Mouse (Mus musculus): ENCODE data around the gene Frs3. TPM values are rescaled to one million over a fixed set of nuclear protein-coding genes. Genes with fewer than 3 reads are reported as not detected.

Gene Frs3
- polyA plus RNA-seq, 1 experiment, result 28.9 TPM

DNA sequence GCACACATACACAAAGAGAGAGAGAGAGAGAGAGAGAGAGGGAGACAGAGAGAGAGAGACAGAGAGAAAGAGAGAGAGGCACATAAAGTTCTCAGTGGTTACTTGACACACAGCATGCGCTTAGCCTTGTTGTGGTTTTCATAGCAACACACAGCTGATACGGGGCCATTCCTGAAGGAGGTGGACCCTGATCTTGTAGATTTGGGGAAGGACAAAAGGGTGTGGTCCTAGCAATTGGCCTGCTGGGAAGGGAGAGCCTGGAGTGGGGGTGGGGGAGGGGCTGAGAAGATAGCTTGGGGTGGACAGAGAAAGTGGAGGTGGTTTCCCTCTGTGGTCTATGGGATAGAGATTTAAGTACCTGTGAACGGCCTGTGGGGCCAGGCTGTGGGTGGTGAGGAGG lies 21.2 kb downstream of the Frs3 start:
- no peaks in the 10 kb centered on the region for H3K27me3 ChIP-seq (replicated peaks; ENCODE audit: control insufficient read depth, insufficient read depth, low read length)
- TF ChIP-seq CTCF (conservative IDR thresholded peaks at IDR 0.05; ENCODE audit: insufficient read depth, insufficient read length, low read depth, low read length), result no peak
- no peak for TF ChIP-seq POLR2A (IDR thresholded peaks at IDR 0.05; ENCODE audit: low read depth, low read length)
- WGBS, result 77% methylated on average over 3 of the region's 3 CpGs

DNA sequence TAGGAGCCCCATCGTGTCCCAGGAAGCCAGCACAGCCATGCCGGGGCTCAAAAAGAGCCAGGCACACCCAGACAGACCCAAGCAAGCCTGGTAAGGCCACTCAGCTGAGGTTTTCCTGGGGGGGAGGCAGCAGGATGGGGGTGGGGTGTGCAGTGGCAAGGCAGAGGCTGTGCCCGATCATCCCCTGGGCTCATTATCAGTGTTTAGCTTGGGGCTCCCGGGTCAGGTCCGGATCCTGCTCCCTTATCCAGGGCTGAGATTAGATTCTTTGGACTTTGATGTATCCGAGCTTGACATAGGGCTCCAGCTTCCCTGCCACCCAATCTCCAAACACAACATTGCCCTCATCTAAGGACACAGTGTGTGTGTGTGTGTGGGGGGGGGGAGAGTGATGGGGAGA lies 23.1 kb downstream of the Frs3 start:
- Histone ChIP-seq H3K27me3 (replicated peaks; ENCODE audit: control insufficient read depth, insufficient read depth, low read length) (no peaks in the 10 kb centered on the region), H3K36me3 (ENCODE audit: control insufficient read depth, insufficient read depth, low read length) (no peaks in the 10 kb centered on the region), H3K4me1 (ENCODE audit: control insufficient read depth, insufficient read depth, low read length) (0 out of 2 replicates have a peak, but pooled peaks cover 2% of the 10 kb centered on the region), H3K27ac (ENCODE audit: insufficient read depth, low read depth, low read length) (no peak overlapping the region), H3K4me3 (ENCODE audit: insufficient read depth, low read depth, low read length) (no peak overlapping the region)
- no peak for DNase-seq
- TF ChIP-seq POLR2A (IDR thresholded peaks at IDR 0.05; ENCODE audit: low read depth, low read length) (no peak), CTCF (conservative IDR thresholded peaks at IDR 0.05; ENCODE audit: insufficient read depth, insufficient read length, low read depth, low read length) (no peak)
- WGBS, result 76% methylated on average over 6 of the region's 6 CpGs

More for the DNA sequence above, 21.2 kb downstream of the Frs3 start:
- no peak overlapping the region for H3K27ac ChIP-seq (ENCODE audit: insufficient read depth, low read depth, low read length)
- no peak overlapping the region for H3K4me3 ChIP-seq (ENCODE audit: insufficient read depth, low read depth, low read length)
- no peak for DNase-seq
- H3K36me3 ChIP-seq (ENCODE audit: control insufficient read depth, insufficient read depth, low read length), result no peaks in the 10 kb centered on the region
- 0 out of 2 replicates have a peak, but pooled peaks cover 2% of the 10 kb centered on the region for H3K4me1 ChIP-seq (ENCODE audit: control insufficient read depth, insufficient read depth, low read length)

DNA sequence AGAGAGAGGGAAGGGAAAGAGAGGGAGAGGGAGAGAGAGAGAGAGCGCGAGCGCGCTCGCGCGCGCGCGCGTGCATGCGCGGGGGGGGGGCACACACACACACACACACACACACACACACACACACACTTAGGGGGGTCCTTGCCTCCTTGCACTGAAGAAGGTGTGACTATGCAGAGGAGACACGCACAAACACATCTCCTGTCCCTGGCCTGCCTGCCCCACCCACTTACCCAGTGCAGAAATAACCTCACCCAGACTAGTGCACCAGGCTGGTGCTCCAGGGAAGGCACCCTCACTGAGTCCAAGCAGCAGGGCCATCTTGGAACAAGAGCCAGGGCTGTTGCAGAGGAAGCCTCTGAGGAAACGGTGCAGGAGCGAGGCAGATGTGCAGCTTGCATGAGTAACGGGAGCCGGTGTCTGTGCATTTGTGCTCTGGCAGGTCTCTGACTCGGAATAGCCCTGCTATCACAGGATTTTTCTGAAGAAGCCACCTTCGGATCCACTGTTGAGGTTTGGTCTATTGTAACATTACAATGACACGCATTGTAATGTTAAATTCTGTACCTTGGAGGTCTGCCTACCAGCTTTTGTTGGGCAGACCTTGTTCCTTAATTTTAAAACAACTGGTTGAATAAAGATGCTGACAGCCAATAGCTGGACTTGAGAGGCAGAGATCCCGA lies 24.2 kb downstream of the Frs3 start:
- Histone ChIP-seq H3K27me3 (replicated peaks; ENCODE audit: control insufficient read depth, insufficient read depth, low read length) (no peaks in the 10 kb centered on the region), H3K27ac (ENCODE audit: insufficient read depth, low read depth, low read length) (no peak overlapping the region), H3K36me3 (ENCODE audit: control insufficient read depth, insufficient read depth, low read length) (no peaks in the 10 kb centered on the region), H3K4me3 (ENCODE audit: insufficient read depth, low read depth, low read length) (no peak overlapping the region), H3K4me1 (ENCODE audit: control insufficient read depth, insufficient read depth, low read length) (no peaks in the 10 kb centered on the region)
- DNase-seq, result no peak
- WGBS, result 53% methylated on average over 22 of the region's 22 CpGs
- TF ChIP-seq CTCF (conservative IDR thresholded peaks at IDR 0.05; ENCODE audit: insufficient read depth, insufficient read length, low read depth, low read length), result no peak
- no peak for TF ChIP-seq POLR2A (IDR thresholded peaks at IDR 0.05; ENCODE audit: low read depth, low read length)

- 60% methylated on average over 3 of the region's 3 CpGs for WGBS
- Histone ChIP-seq H3K4me1 (ENCODE audit: control insufficient read depth, insufficient read depth, low read length) (no peaks in the 10 kb centered on the region), H3K27me3 (replicated peaks; ENCODE audit: control insufficient read depth, insufficient read depth, low read length) (no peaks in the 10 kb centered on the region), H3K27ac (ENCODE audit: insufficient read depth, low read depth, low read length) (no peak overlapping the region), H3K4me3 (ENCODE audit: insufficient read depth, low read depth, low read length) (no peak overlapping the region), H3K36me3 (ENCODE audit: control insufficient read depth, insufficient read depth, low read length) (no peaks in the 10 kb centered on the region)
- TF ChIP-seq CTCF (conservative IDR thresholded peaks at IDR 0.05; ENCODE audit: insufficient read depth, insufficient read length, low read depth, low read length), result no peak
- no peak for TF ChIP-seq POLR2A (IDR thresholded peaks at IDR 0.05; ENCODE audit: low read depth, low read length)
- no peak for DNase-seq
Measured at GRCm38 (mm10) chr17:47715037-47715436, 26.2 kb downstream of the Frs3 start.

GRCm38 (mm10) chr17:47721183-47721582 lies 32.4 kb downstream of the Frs3 start:
- DNase-seq, result no peak
- Histone ChIP-seq H3K4me3 (ENCODE audit: insufficient read depth, low read depth, low read length) (no peak overlapping the region), H3K27me3 (replicated peaks; ENCODE audit: control insufficient read depth, insufficient read depth, low read length) (no peaks in the 10 kb centered on the region), H3K27ac (ENCODE audit: insufficient read depth, low read depth, low read length) (no peak overlapping the region), H3K4me1 (ENCODE audit: control insufficient read depth, insufficient read depth, low read length) (no peaks in the 10 kb centered on the region), H3K36me3 (ENCODE audit: control insufficient read depth, insufficient read depth, low read length) (no peaks in the 10 kb centered on the region)
- 76% methylated on average over 4 of the region's 4 CpGs for WGBS
- TF ChIP-seq CTCF (conservative IDR thresholded peaks at IDR 0.05; ENCODE audit: insufficient read depth, insufficient read length, low read depth, low read length) (no peak), POLR2A (IDR thresholded peaks at IDR 0.05; ENCODE audit: low read depth, low read length) (no peak)

GRCm38 (mm10) chr17:47726566-47726965 lies 37.7 kb downstream of the Frs3 start, which contains the start of gene Pgc:
TSS of gene Pgc (plus strand) at chr17:47726842.
- no peak within 1 kb of the TSS for H3K4me3 ChIP-seq (ENCODE audit: insufficient read depth, low read depth, low read length)
- no peaks in the 10 kb centered on the region for H3K4me1 ChIP-seq (ENCODE audit: control insufficient read depth, insufficient read depth, low read length)
- H3K27me3 ChIP-seq (replicated peaks; ENCODE audit: control insufficient read depth, insufficient read depth, low read length), result no peaks in the 10 kb centered on the region
- TF ChIP-seq CTCF (conservative IDR thresholded peaks at IDR 0.05; ENCODE audit: insufficient read depth, insufficient read length, low read depth, low read length), result no peak
- no peak for TF ChIP-seq POLR2A (IDR thresholded peaks at IDR 0.05; ENCODE audit: low read depth, low read length)
- WGBS, result 61% methylated on average over 11 of the region's 11 CpGs
- H3K36me3 ChIP-seq (ENCODE audit: control insufficient read depth, insufficient read depth, low read length), result no peaks in the 10 kb centered on the region
- no peak within 1 kb of the TSS for H3K27ac ChIP-seq (ENCODE audit: insufficient read depth, low read depth, low read length)
- no peak for DNase-seq

DNA sequence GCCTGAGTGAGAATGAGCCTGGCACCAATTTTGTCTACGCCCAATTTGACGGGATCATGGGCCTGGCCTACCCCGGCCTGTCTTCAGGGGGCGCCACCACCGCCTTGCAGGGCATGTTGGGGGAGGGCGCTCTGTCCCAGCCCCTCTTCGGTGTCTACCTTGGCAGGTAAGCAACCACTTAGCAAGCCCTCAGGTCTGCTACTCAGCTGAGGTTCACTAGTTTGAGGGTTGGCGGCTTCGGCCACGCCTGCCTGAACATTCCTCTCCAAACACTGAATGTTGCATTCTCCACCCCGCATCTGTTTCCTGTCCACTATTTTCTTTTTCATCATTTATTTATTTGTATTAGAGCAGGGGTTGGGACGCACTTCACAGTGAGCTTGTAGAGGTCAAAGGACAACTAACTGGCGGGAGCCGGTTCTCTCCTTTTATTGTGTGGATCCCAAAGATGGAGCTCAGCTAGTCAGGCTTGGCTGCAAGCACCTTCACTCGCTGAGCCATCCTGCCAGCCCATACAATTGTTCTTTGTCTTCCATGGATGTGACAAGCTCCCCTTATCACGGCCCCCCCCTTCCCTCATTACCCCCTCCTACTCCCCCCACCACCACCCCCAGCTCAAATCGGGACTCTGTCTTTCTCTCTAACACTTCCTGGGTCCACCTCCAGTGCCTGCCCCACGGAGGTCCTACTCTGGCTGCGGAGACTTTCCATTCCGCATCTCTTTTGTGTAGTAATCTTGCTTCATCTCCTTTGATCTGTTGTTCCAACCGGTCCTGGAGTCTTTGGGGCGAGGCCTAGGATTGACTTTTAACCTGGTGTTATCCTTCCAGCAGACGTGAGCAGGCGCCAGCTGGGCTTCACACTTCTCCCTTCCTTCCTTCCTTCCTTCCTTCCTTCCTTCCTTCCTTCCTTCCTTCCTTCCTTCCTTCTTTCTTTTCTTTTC lies 42.1 kb downstream of the Frs3 start:
- DNase-seq, result no peak
- Histone ChIP-seq H3K4me3 (ENCODE audit: insufficient read depth, low read depth, low read length) (no peak overlapping the region), H3K36me3 (ENCODE audit: control insufficient read depth, insufficient read depth, low read length) (no peaks in the 10 kb centered on the region), H3K27me3 (replicated peaks; ENCODE audit: control insufficient read depth, insufficient read depth, low read length) (no peaks in the 10 kb centered on the region), H3K4me1 (ENCODE audit: control insufficient read depth, insufficient read depth, low read length) (no peaks in the 10 kb centered on the region), H3K27ac (ENCODE audit: insufficient read depth, low read depth, low read length) (no peak overlapping the region)
- WGBS, result 51% methylated on average over 24 of the region's 24 CpGs
- TF ChIP-seq POLR2A (IDR thresholded peaks at IDR 0.05; ENCODE audit: low read depth, low read length) (no peak), CTCF (conservative IDR thresholded peaks at IDR 0.05; ENCODE audit: insufficient read depth, insufficient read length, low read depth, low read length) (no peak)
